Mouse (Mus musculus) lung, postnatal 4 days (tissue): ENCODE results near the gene Ppm1e.
A peak's percentile ranks its signal among the peaks of the same experiment; 100 is the strongest.

Experiments used
- DNase-seq, 2 experiments: peaks; one replicate each; pipeline ENCODE4 v3.0.0; 2021

Ppm1e gene

DNA sequence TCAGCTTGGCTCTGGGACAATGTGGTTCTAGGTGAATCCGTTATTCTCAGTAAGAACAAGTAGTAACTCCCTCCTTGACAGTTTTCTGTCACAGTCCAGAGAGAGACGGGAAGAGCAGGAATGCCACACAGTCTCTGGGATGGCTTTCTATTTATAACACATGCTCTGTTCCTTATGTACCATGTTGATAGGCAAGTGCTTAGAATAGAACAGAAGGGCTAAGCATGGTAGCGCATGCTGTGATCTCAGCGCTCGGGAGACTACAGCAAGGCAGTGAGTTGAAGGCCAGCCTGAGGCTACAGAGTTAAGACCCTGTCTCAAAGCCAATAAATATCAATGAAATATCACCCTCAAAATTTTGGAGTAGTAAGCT is 111.3 kb downstream of the Ppm1e start:
- no peak for DNase-seq

- DNase-seq = no peak
Measured at GRCm38 (mm10) chr11:87246724-87247493, 111.9 kb downstream of the Ppm1e start.

DNA sequence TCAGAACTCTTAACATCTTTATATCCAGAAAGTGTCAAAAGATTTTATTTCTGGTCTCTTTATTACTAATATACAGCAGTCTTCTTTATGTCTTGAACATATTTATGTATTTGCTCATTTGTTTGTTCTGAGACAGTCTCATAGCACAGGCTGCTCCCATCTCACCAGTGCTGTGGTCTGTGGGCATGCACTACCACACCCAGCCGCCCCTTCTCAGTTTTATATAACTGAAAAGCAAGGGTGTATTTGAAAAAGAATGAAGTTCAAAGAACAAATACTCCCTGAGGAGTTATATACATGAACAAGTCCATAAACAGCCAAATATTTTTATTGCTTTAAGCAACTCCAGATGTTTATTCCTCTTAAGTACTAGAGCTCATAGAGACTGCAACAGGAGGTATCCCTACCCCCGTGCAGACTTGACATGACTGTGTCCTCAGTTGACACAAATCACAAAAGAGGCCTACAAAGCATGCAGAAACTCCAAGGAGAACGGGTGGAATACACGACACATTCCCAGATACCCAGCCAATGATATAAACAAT is 112.6 kb downstream of the Ppm1e start:
- no peak for DNase-seq

DNA sequence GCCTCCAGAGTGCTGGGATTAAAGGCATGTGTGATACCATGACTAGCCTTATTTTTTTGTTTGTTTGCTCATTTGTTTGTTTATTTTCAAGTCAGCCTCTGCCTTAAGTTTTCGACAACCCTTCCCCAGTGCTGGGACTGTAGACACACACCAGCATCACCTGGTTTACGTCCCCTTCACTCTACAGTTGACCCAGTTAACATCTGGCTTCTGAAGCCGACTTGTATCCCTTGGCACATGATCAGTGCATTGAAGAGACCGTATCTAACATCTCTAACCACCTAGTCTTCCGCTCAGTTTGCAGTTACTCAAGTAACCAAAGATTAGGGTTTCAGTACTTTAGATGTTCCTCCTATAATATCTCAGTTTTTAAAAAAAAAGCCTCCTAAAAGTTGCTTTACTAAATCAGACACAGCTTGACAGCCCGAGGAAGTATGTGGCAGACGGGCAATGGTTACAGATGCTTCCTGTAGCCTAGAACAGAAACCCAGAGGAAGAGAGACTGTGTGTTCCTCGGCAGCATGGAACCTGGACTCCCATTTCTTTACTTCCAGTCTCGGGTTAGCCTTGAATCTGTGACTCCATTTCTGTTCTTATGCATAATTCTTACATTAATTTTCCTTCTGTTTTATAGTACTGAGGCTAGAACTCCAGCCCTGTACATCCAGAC is 113.5 kb downstream of the Ppm1e start:
- no peak for DNase-seq

GRCm38 (mm10) chr11:87241256-87241655 is 117.6 kb downstream of the Ppm1e start:
- DNase-seq = no peak

DNA sequence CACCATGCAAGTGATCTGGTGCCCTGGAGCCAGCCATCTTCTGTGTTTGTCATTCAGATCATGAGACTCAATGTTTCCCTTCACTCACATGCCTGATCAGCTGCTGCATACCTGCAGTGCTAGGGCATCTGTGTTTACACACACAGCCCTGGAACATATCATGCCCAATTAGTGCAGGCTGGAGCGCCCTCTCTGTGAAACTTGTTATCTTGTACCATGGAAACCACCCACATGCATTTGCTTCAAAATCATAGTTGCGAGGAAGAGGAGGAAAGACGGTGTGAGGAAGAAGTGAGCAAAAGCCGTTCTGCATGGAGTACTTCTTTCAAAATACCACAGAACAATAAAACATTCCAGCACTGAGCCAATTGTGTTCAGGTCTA is 118.0 kb downstream of the Ppm1e start:
- no peak for DNase-seq

DNA sequence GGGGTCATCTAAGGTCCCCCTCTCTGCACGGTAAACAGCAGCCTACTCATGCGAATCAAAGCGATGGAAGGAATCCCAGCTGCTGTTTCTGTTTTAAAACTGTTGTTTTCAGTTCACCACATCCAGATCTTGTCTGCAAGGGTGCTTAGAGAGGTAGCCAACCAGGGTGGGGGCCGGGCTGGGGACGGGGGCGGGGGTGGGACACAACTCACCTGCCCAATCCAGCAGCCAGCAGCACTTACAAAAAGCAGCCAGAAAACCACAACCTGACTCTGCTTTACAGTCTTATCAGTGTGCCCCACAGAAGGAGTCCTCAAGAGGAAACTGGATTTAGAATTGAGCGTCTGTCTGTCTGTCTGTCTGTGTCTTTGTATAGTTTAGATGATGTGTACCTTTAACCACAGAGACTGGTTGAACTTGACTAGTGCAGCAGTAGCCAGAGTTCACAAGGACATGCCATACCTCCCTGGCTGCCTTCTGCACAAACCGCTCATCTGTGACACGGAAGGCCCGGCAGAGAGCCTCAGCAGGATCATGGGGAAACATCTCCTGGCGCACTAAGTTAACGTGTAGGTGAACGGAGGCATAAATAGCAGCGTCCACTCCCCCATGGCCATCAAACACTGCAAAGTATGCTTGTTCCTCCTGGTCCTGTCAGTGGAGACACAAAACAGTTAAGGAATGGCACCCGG is 118.5 kb downstream of the Ppm1e start:
- no peak for DNase-seq

DNA sequence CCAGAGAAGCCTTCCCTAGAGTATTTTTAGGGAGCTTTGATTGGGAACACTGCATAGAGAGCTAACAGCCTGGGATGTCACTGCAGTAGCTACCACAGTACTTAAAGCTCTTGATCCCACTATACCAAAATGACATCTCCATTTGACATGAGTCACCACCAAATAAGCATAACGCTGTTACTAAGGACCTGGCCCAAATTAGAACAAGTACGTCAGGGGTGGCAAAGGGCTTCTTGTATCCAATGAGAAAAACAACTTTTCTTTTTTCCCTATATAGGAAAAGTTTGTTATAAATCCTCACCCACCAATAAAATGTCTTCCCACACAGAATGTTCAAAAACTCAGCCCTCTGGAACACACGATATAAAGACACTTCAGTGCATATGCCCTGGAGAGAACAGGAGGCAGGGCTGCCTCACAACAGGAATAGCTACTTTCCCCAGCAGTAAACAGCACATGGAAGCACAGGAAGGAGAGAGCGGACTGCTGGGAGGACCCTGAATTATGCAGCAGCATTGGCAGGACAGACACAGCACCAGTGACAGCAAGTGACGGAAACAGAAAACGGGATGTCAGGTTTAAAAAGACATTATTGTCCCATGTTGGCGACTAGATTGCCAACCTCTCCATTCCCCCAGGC is 119.8 kb downstream of the Ppm1e start:
- DNase-seq = no peak

GRCm38 (mm10) chr11:87235486-87235872 is 123.3 kb downstream of the Ppm1e start:
- no peak for DNase-seq

DNA sequence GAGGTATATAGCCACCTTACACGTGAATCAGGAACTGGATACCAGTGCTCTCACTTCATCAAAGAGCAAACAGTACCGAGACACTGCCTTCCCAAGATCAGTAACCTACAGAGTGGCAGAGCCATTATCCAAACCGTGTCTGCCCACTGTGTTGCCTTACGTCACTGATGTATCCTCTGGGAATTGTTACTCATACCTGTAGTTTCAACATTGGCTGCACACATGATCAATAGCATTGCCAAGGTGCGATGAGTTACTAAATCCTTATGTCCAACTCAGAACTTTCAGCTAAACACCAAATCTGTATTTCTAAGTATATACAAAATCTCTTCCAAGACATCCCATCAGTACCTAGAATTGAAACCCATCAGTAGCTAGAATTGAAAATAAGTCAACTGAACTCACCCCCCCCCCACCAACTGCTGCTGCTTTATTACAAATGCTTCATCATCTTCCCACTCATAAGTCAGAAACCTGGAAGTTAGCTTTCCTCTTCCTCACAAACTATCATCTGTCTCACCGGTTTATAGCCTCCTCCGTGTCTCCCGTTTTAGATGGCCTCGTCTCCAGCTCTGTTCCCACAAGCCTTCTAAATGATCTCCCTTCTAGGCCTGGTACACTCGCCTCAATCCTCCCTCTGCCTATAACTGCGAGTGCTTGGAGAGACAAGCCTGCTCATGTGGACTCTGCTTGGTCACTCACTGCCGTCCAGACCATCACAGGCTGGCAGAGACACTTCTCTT is 123.9 kb downstream of the Ppm1e start:
- DNase-seq = no peak

GRCm38 (mm10) chr11:87233377-87233776 is 125.4 kb downstream of the Ppm1e start:
- DNase-seq = no peak

DNA sequence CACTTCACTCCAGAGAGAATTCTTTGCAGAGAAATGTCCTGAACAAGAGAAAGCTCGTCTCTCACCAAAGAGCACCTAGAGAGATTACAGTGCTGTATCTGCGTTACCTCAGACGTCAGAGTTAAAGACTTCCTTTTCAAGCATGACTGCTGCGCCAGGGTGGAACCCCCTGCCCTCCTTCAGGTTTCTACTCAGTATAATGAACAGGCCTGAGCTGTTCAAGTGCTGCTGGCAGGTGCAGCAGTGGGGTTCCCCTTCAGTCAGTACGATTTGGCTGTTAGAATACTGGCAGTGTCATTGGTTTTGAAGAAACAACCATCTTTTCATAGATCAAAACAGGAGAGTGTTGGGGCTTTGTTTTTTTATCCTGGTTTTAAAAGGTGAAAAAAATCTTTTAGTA is 131.8 kb downstream of the Ppm1e start:
- DNase-seq = no peak

GRCm38 (mm10) chr11:87222686-87223085 is 136.1 kb downstream of the Ppm1e start:
- peak in 1 of 2 experiments; percentile 13 for DNase-seq

DNA sequence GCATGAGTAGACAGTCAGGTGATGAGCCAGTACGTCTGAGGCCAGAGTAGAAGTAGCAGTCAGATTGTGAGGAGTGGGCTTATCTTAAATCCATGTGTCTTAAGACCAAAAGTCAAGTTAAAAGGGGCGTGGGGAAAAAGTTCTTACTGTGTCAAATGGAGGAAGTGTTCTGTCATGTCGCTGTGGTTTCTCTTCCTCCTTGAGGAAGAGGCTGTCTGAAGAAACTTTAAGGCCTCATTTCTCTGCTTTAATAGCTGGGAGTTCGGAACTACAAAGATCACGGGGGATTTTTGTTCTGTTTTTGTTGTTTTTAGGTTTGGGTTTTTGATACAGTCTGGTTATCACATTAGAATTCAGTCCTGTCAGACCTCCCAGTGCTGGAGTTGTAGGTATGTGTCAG is 146.5 kb downstream of the Ppm1e start:
- DNase-seq = no peak
